Mouse (Mus musculus): Measurements from ENCODE around the gene Capza2. TPM values are rescaled to one million over a fixed set of nuclear protein-coding genes. Genes with fewer than 3 reads are reported as not detected.

The Capza2 gene
- 269 and 308 TPM in 2 replicates for polyA plus RNA-seq (2015; fragmentation: Nextera tagmentation; extraction: Ambion mirVana)

- H3K4me1 ChIP-seq (replicated peaks; ENCODE audit: control insufficient read depth, insufficient read depth, low read length) = peaks cover 11% of the 10 kb centered on the region
- H3K9ac ChIP-seq (replicated peaks; ENCODE audit: low read depth, low read length) = peak within 1 kb of the TSS; percentile 88
- peak within 1 kb of the TSS; percentile 87 for H3K4me3 ChIP-seq (replicated peaks; ENCODE audit: low read length)
- H3K36me3 ChIP-seq (ENCODE audit: control insufficient read depth, insufficient read depth) = no peaks in the 10 kb centered on the region
- ATAC-seq = no peak
- peak within 1 kb of the TSS; percentile 95 for H3K27ac ChIP-seq (ENCODE audit: low read length)
- peak within 1 kb of the TSS; percentile 57 for H3K4me2 ChIP-seq (ENCODE audit: low read length)
- H3K9me3 ChIP-seq (ENCODE audit: control insufficient read depth, low read length) = peaks cover 1% of the 10 kb centered on the region; the same call in 1 of the 2 replicates
- WGBS = 85% methylated on average over 7 of the region's 7 CpGs
- H3K27me3 ChIP-seq (replicated peaks; ENCODE audit: control insufficient read depth, insufficient read depth, low read length) = no peaks in the 10 kb centered on the region
Observed at GRCm38 (mm10) chr6:17635615-17636284, at the start of gene Capza2. Capza2 (plus strand) TSS chr6:17636234.

- Histone ChIP-seq H3K27me3 (replicated peaks; ENCODE audit: control insufficient read depth, insufficient read depth, low read length) (no peaks in the 10 kb centered on the region), H3K4me1 (replicated peaks; ENCODE audit: control insufficient read depth, insufficient read depth, low read length) (0 out of 2 replicates have a peak, but pooled peaks cover 2% of the 10 kb centered on the region), H3K27ac (ENCODE audit: low read length) (no peak overlapping the region), H3K36me3 (ENCODE audit: control insufficient read depth, insufficient read depth) (no peaks in the 10 kb centered on the region), H3K4me3 (replicated peaks; ENCODE audit: low read length) (no peak overlapping the region), H3K9ac (replicated peaks; ENCODE audit: low read depth, low read length) (peak overlapping the region; percentile 13; the same call in 1 of the 2 replicates), H3K4me2 (ENCODE audit: low read length) (peak overlapping the region; percentile 13; the same call in 1 of the 2 replicates), H3K9me3 (ENCODE audit: control insufficient read depth, low read length) (no peaks in the 10 kb centered on the region)
- peak; percentile 94 for ATAC-seq
- 28% methylated on average over 16 of the region's 16 CpGs for WGBS
Observed at GRCm38 (mm10) chr6:17589049-17589952, 46.7 kb upstream of the Capza2 start.

- WGBS = 59% methylated on average over 8 of the region's 8 CpGs
- Histone ChIP-seq H3K36me3 (ENCODE audit: control insufficient read depth, insufficient read depth) (no peaks in the 10 kb centered on the region), H3K4me1 (replicated peaks; ENCODE audit: control insufficient read depth, insufficient read depth, low read length) (0 out of 2 replicates have a peak, but pooled peaks cover 2% of the 10 kb centered on the region), H3K9ac (replicated peaks; ENCODE audit: low read depth, low read length) (no peak overlapping the region), H3K4me2 (ENCODE audit: low read length) (no peak overlapping the region), H3K9me3 (ENCODE audit: control insufficient read depth, low read length) (no peaks in the 10 kb centered on the region), H3K4me3 (replicated peaks; ENCODE audit: low read length) (no peak overlapping the region), H3K27me3 (replicated peaks; ENCODE audit: control insufficient read depth, insufficient read depth, low read length) (no peaks in the 10 kb centered on the region), H3K27ac (ENCODE audit: low read length) (no peak overlapping the region)
- 0 out of 2 replicates have a peak, but pooled peaks have one; percentile 12 for ATAC-seq
Observed at GRCm38 (mm10) chr6:17589953-17590627, 45.9 kb upstream of the Capza2 start.

- H3K27ac ChIP-seq (ENCODE audit: low read length) = no peak overlapping the region
- ATAC-seq = no peak
- H3K4me1 ChIP-seq (replicated peaks; ENCODE audit: control insufficient read depth, insufficient read depth, low read length) = 0 out of 2 replicates have a peak, but pooled peaks cover 2% of the 10 kb centered on the region
- H3K27me3 ChIP-seq (replicated peaks; ENCODE audit: control insufficient read depth, insufficient read depth, low read length) = no peaks in the 10 kb centered on the region
- no peak overlapping the region for H3K4me3 ChIP-seq (replicated peaks; ENCODE audit: low read length)
- H3K9me3 ChIP-seq (ENCODE audit: control insufficient read depth, low read length) = 0 out of 2 replicates have a peak, but pooled peaks cover 2% of the 10 kb centered on the region
- no peaks in the 10 kb centered on the region for H3K36me3 ChIP-seq (ENCODE audit: control insufficient read depth, insufficient read depth)
- no peak overlapping the region for H3K4me2 ChIP-seq (ENCODE audit: low read length)
- no peak overlapping the region for H3K9ac ChIP-seq (replicated peaks; ENCODE audit: low read depth, low read length)
- 90% methylated on average over 2 of the region's 2 CpGs for WGBS
Observed at GRCm38 (mm10) chr6:17593971-17594370, 42.1 kb upstream of the Capza2 start.

GRCm38 (mm10) chr6:17595712-17596462 lies 40.1 kb upstream of the Capza2 start:
- Histone ChIP-seq H3K4me1 (replicated peaks; ENCODE audit: control insufficient read depth, insufficient read depth, low read length) (no peaks in the 10 kb centered on the region), H3K9me3 (ENCODE audit: control insufficient read depth, low read length) (0 out of 2 replicates have a peak, but pooled peaks cover 2% of the 10 kb centered on the region), H3K4me2 (ENCODE audit: low read length) (no peak overlapping the region), H3K9ac (replicated peaks; ENCODE audit: low read depth, low read length) (no peak overlapping the region), H3K4me3 (replicated peaks; ENCODE audit: low read length) (no peak overlapping the region), H3K36me3 (ENCODE audit: control insufficient read depth, insufficient read depth) (no peaks in the 10 kb centered on the region), H3K27me3 (replicated peaks; ENCODE audit: control insufficient read depth, insufficient read depth, low read length) (no peaks in the 10 kb centered on the region), H3K27ac (ENCODE audit: low read length) (no peak overlapping the region)
- 84% methylated on average over 11 of the region's 11 CpGs for WGBS
- no peak for ATAC-seq

GRCm38 (mm10) chr6:17599373-17599772 lies 36.7 kb upstream of the Capza2 start:
- 81% methylated on average over 5 of the region's 5 CpGs for WGBS
- no peak overlapping the region for H3K27ac ChIP-seq (ENCODE audit: low read length)
- no peak for ATAC-seq

GRCm38 (mm10) chr6:17601526-17601925 lies 34.5 kb upstream of the Capza2 start:
- Histone ChIP-seq H3K27ac (ENCODE audit: low read length) (no peak overlapping the region), H3K27me3 (replicated peaks; ENCODE audit: control insufficient read depth, insufficient read depth, low read length) (no peaks in the 10 kb centered on the region), H3K9me3 (ENCODE audit: control insufficient read depth, low read length) (0 out of 2 replicates have a peak, but pooled peaks cover 2% of the 10 kb centered on the region), H3K9ac (replicated peaks; ENCODE audit: low read depth, low read length) (no peak overlapping the region), H3K4me1 (replicated peaks; ENCODE audit: control insufficient read depth, insufficient read depth, low read length) (no peaks in the 10 kb centered on the region), H3K36me3 (ENCODE audit: control insufficient read depth, insufficient read depth) (no peaks in the 10 kb centered on the region), H3K4me3 (replicated peaks; ENCODE audit: low read length) (no peak overlapping the region), H3K4me2 (ENCODE audit: low read length) (no peak overlapping the region)
- no peak for ATAC-seq
- 63% methylated on average over 2 of the region's 2 CpGs for WGBS

More at GRCm38 (mm10) chr6:17599373-17599772, 36.7 kb upstream of the Capza2 start:
- Histone ChIP-seq H3K9me3 (ENCODE audit: control insufficient read depth, low read length) (0 out of 2 replicates have a peak, but pooled peaks cover 2% of the 10 kb centered on the region), H3K4me2 (ENCODE audit: low read length) (no peak overlapping the region), H3K27me3 (replicated peaks; ENCODE audit: control insufficient read depth, insufficient read depth, low read length) (no peaks in the 10 kb centered on the region), H3K36me3 (ENCODE audit: control insufficient read depth, insufficient read depth) (no peaks in the 10 kb centered on the region), H3K4me3 (replicated peaks; ENCODE audit: low read length) (no peak overlapping the region), H3K4me1 (replicated peaks; ENCODE audit: control insufficient read depth, insufficient read depth, low read length) (no peaks in the 10 kb centered on the region), H3K9ac (replicated peaks; ENCODE audit: low read depth, low read length) (no peak overlapping the region)

- no peaks in the 10 kb centered on the region for H3K9me3 ChIP-seq (ENCODE audit: control insufficient read depth, low read length)
- 87% methylated on average over 1 of the region's 1 CpGs for WGBS
- H3K4me3 ChIP-seq (replicated peaks; ENCODE audit: low read length) = no peak overlapping the region
- no peaks in the 10 kb centered on the region for H3K4me1 ChIP-seq (replicated peaks; ENCODE audit: control insufficient read depth, insufficient read depth, low read length)
- no peak overlapping the region for H3K27ac ChIP-seq (ENCODE audit: low read length)
- no peak overlapping the region for H3K9ac ChIP-seq (replicated peaks; ENCODE audit: low read depth, low read length)
- no peak for ATAC-seq
- H3K27me3 ChIP-seq (replicated peaks; ENCODE audit: control insufficient read depth, insufficient read depth, low read length) = no peaks in the 10 kb centered on the region
- no peak overlapping the region for H3K4me2 ChIP-seq (ENCODE audit: low read length)
- no peaks in the 10 kb centered on the region for H3K36me3 ChIP-seq (ENCODE audit: control insufficient read depth, insufficient read depth)
Observed at GRCm38 (mm10) chr6:17606915-17607314, 29.1 kb upstream of the Capza2 start.
